Mouse (Mus musculus) kidney, embryonic 15.5 days (tissue): ENCODE results near the gene Olah. TPM values are rescaled to one million over a fixed set of nuclear protein-coding genes. Genes with fewer than 3 reads are reported as not detected.

Source experiments
- ATAC-seq: fragments of 200-750 bp; cut with Nextera tagmentation; replicated peaks from 2 replicates; pipeline ENCODE4 v1.8.0; 2017; ENCODE audit warnings: moderate TSS enrichment; ENCODE audit not compliant: low FRiP score
- H3K27ac ChIP-seq: fragments of 300-500 bp; sonication (generic); 2 replicates; pipeline ENCODE4 v1.5.1; 2015; ENCODE audit warnings: mild to moderate bottlenecking, inconsistent platforms
- H3K27me3 ChIP-seq: fragments of 300-500 bp; sonication (generic); 2 replicates; pipeline ENCODE4 v1.6.1; 2015; ENCODE audit warnings: inconsistent platforms
- H3K36me3 ChIP-seq: fragments of 300-500 bp; sonication (generic); 2 replicates; pipeline ENCODE4 v1.6.1; 2015; ENCODE audit warnings: inconsistent platforms
- H3K4me1 ChIP-seq: fragments of 300-500 bp; sonication (generic); 2 replicates; pipeline ENCODE4 v1.6.1; 2015; ENCODE audit warnings: inconsistent platforms
- H3K4me2 ChIP-seq: fragments of 300-500 bp; sonication (generic); 2 replicates; pipeline ENCODE4 v1.6.1; 2015; ENCODE audit warnings: moderate library complexity, mild to moderate bottlenecking, inconsistent platforms
- H3K4me3 ChIP-seq: fragments of 300-500 bp; sonication (generic); replicated peaks from 2 replicates; pipeline ENCODE4 v1.5.1; 2015; ENCODE audit warnings: mild to moderate bottlenecking, inconsistent platforms
- H3K9ac ChIP-seq: fragments of 300-500 bp; sonication (generic); 2 replicates; pipeline ENCODE4 v1.6.1; 2015; ENCODE audit warnings: mild to moderate bottlenecking, inconsistent platforms
- H3K9me3 ChIP-seq: fragments of 300-500 bp; sonication (generic); replicated peaks from 2 replicates; pipeline ENCODE4 v1.6.1; 2016; ENCODE audit warnings: inconsistent platforms
- WGBS: fragments of 180-500 bp; shearing (Covaris S2); methylation state at CpG from one replicate; pipeline ENCODE4 v1.1.7; 2015; ENCODE audit warnings: mixed read lengths; 5-methylcytosine and 5-hydroxymethylcytosine counted together
- polyA plus RNA-seq: library from polyadenylated mRNA; unstranded; fragments of >200 nt; fragmentation: Nextera tagmentation; extraction: Ambion mirVana; gene quantifications from 2 replicates; pipeline ENCODE4 v1.2.1, GENCODE M21; 2015

Olah gene
- polyA plus RNA-seq, 1 experiment from 2014 or later = not detected

DNA sequence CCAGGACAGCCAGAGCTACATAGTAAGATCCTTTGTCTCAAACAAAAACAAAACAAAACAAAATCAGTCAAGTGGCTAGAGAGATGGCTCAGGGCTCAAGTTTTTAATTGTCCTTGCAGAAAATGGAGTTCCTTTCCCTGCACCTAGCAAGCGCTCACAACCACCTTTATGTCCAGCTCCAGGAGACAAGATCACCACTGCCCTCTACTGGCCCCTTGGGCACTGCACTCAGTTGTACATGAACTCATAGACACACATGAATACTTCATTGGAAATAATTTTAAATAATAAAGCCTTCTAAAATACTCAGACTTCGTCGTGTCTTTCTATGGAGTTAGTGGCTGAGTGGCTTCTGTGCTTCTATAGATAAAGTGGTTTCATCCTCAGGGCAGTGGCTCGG lies 17.2 kb upstream of the Olah start:
- no peaks in the 10 kb centered on the region for H3K4me1 ChIP-seq
- peaks cover 25% of the 10 kb centered on the region for H3K27me3 ChIP-seq
- no peak overlapping the region for H3K27ac ChIP-seq
- no peaks in the 10 kb centered on the region for H3K9me3 ChIP-seq
- 43% methylated on average over 4 of the region's 4 CpGs for WGBS
- H3K4me2 ChIP-seq = no peak overlapping the region
- no peak for ATAC-seq
- H3K36me3 ChIP-seq = no peaks in the 10 kb centered on the region
- H3K4me3 ChIP-seq = no peak overlapping the region
- H3K9ac ChIP-seq = no peak overlapping the region

GRCm38 (mm10) chr2:3407756-3408155 lies 10.7 kb upstream of the Olah start:
- H3K9ac ChIP-seq = no peak overlapping the region
- ATAC-seq = no peak
- no peak overlapping the region for H3K4me3 ChIP-seq
- H3K4me2 ChIP-seq = no peak overlapping the region
- H3K9me3 ChIP-seq = no peaks in the 10 kb centered on the region
- WGBS = 65% methylated on average over 7 of the region's 7 CpGs
- no peak overlapping the region for H3K27ac ChIP-seq
- no peaks in the 10 kb centered on the region for H3K4me1 ChIP-seq
- H3K27me3 ChIP-seq = no peaks in the 10 kb centered on the region
- H3K36me3 ChIP-seq = no peaks in the 10 kb centered on the region

DNA sequence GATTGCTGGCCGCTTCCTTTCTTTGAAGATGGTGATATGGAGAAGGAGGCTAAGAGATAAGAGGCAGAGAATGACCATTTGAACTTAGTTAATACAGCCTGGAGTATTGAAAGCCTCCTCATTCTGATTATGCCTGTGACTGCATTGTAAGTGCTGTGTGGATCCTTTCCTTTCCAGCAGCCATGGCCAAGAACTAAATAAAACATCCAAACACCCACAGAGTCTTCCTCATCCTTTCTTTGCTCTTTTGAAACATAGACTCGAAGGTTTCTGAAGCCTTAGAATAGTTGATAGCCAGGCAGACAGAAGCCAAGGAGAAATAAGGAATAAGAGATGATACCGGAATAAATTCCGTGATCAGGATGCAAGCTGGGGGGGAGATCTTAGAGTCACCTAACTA lies 9.0 kb upstream of the Olah start:
- Histone ChIP-seq H3K9me3 (no peaks in the 10 kb centered on the region), H3K4me1 (no peaks in the 10 kb centered on the region), H3K4me2 (no peak overlapping the region), H3K27me3 (no peaks in the 10 kb centered on the region), H3K4me3 (no peak overlapping the region), H3K27ac (no peak overlapping the region), H3K9ac (no peak overlapping the region), H3K36me3 (no peaks in the 10 kb centered on the region)
- WGBS = 83% methylated on average over 4 of the region's 4 CpGs
- no peak for ATAC-seq

- 78% methylated on average over 2 of the region's 2 CpGs for WGBS
- no peaks in the 10 kb centered on the region for H3K27me3 ChIP-seq
Measured at GRCm38 (mm10) chr2:3391945-3392344, 5.1 kb downstream of the Olah start.

GRCm38 (mm10) chr2:3387105-3387860 lies 9.7 kb downstream of the Olah start:
- no peak overlapping the region for H3K27ac ChIP-seq
- H3K27me3 ChIP-seq = no peaks in the 10 kb centered on the region
- ATAC-seq = no peak
- no peak overlapping the region for H3K9ac ChIP-seq
- WGBS = 71% methylated on average over 6 of the region's 6 CpGs
- H3K36me3 ChIP-seq = no peaks in the 10 kb centered on the region
- no peaks in the 10 kb centered on the region for H3K4me1 ChIP-seq
- no peaks in the 10 kb centered on the region for H3K9me3 ChIP-seq
- H3K4me3 ChIP-seq = no peak overlapping the region
- H3K4me2 ChIP-seq = no peak overlapping the region

More at GRCm38 (mm10) chr2:3391945-3392344, 5.1 kb downstream of the Olah start:
- no peak for ATAC-seq
- no peaks in the 10 kb centered on the region for H3K9me3 ChIP-seq
- H3K27ac ChIP-seq = no peak overlapping the region
- H3K4me2 ChIP-seq = no peak overlapping the region
- no peaks in the 10 kb centered on the region for H3K36me3 ChIP-seq
- H3K4me3 ChIP-seq = no peak overlapping the region
- no peaks in the 10 kb centered on the region for H3K4me1 ChIP-seq
- H3K9ac ChIP-seq = no peak overlapping the region

GRCm38 (mm10) chr2:3365127-3365526 lies 31.9 kb downstream of the Olah start:
- no peak overlapping the region for H3K4me3 ChIP-seq
- 76% methylated on average over 4 of the region's 4 CpGs for WGBS
- no peak overlapping the region for H3K27ac ChIP-seq
- H3K36me3 ChIP-seq = no peaks in the 10 kb centered on the region
- H3K27me3 ChIP-seq = no peaks in the 10 kb centered on the region; the same call in 1 of the 2 replicates
- no peak overlapping the region for H3K9ac ChIP-seq
- no peaks in the 10 kb centered on the region for H3K9me3 ChIP-seq
- H3K4me2 ChIP-seq = no peak overlapping the region
- no peaks in the 10 kb centered on the region for H3K4me1 ChIP-seq
- no peak for ATAC-seq

DNA sequence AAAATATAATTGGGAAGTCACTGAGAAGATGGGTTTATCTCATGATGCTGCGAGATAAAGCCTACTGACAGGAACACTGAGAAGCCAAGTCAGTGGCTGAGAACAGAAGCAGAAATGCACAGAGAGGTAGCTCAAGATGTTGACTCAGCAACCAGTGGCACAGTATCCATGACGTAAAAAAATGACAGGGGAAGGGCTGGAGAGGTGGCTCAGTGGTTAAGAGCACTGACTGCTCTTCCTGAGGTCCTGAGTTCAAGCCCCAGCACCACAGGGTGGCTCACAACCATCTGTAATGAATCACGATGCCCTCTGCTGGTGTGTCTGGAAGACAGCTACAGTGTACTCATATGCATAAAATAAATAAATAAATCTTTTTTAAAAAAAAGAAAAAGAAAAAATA lies 35.9 kb downstream of the Olah start:
- no peak overlapping the region for H3K9ac ChIP-seq
- no peaks in the 10 kb centered on the region for H3K4me1 ChIP-seq
- 83% methylated on average over 3 of the region's 3 CpGs for WGBS
- H3K4me3 ChIP-seq = no peak overlapping the region
- H3K4me2 ChIP-seq = no peak overlapping the region
- no peak overlapping the region for H3K27ac ChIP-seq
- H3K36me3 ChIP-seq = no peaks in the 10 kb centered on the region
- no peaks in the 10 kb centered on the region; the same call in 1 of the 2 replicates for H3K27me3 ChIP-seq
- no peak for ATAC-seq
- H3K9me3 ChIP-seq = no peaks in the 10 kb centered on the region

DNA sequence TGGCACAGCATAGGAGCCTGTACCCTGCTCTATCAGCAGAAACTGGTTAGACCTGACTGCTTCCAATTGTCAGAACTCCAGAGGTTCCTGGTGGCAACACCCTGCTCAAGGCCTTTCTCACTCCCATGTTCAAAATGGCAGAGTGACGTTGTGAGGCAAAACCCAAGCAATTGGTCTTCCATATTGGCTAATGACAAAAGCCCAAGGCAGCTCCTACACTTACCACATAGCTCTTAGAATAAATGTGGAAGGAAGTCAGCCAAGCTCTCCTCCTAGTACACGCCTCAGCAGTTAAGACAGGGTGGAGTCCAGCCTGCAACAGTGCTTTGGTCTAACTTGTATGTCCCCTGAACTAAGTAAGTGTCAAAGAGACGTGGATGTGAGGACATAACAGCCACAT lies 39.1 kb downstream of the Olah start:
- H3K36me3 ChIP-seq = no peaks in the 10 kb centered on the region
- H3K27me3 ChIP-seq = no peaks in the 10 kb centered on the region
- H3K9me3 ChIP-seq = no peaks in the 10 kb centered on the region
- no peaks in the 10 kb centered on the region for H3K4me1 ChIP-seq
- ATAC-seq = no peak
- no peak overlapping the region for H3K4me3 ChIP-seq
- H3K4me2 ChIP-seq = no peak overlapping the region
- 77% methylated on average over 3 of the region's 3 CpGs for WGBS
- H3K9ac ChIP-seq = no peak overlapping the region
- no peak overlapping the region for H3K27ac ChIP-seq

GRCm38 (mm10) chr2:3356311-3356710 lies 40.7 kb downstream of the Olah start:
- H3K9ac ChIP-seq = no peak overlapping the region
- H3K36me3 ChIP-seq = no peaks in the 10 kb centered on the region
- WGBS = 54% methylated on average over 3 of the region's 3 CpGs
- H3K4me1 ChIP-seq = no peaks in the 10 kb centered on the region
- H3K27ac ChIP-seq = no peak overlapping the region
- no peak for ATAC-seq
- H3K4me3 ChIP-seq = no peak overlapping the region
- no peaks in the 10 kb centered on the region for H3K9me3 ChIP-seq
- no peak overlapping the region for H3K4me2 ChIP-seq
- no peaks in the 10 kb centered on the region for H3K27me3 ChIP-seq

GRCm38 (mm10) chr2:3355793-3356192 lies 41.2 kb downstream of the Olah start:
- Histone ChIP-seq H3K9ac (no peak overlapping the region), H3K27ac (no peak overlapping the region), H3K4me2 (no peak overlapping the region), H3K27me3 (no peaks in the 10 kb centered on the region), H3K4me1 (no peaks in the 10 kb centered on the region), H3K36me3 (no peaks in the 10 kb centered on the region), H3K4me3 (no peak overlapping the region), H3K9me3 (no peaks in the 10 kb centered on the region)
- WGBS = 87% methylated on average over 8 of the region's 8 CpGs
- ATAC-seq = no peak

GRCm38 (mm10) chr2:3353160-3353559 lies 43.9 kb downstream of the Olah start:
- Histone ChIP-seq H3K27me3 (no peaks in the 10 kb centered on the region), H3K9ac (no peak overlapping the region), H3K27ac (no peak overlapping the region), H3K36me3 (no peaks in the 10 kb centered on the region), H3K4me1 (no peaks in the 10 kb centered on the region), H3K9me3 (no peaks in the 10 kb centered on the region), H3K4me2 (no peak overlapping the region), H3K4me3 (no peak overlapping the region)
- ATAC-seq = no peak

GRCm38 (mm10) chr2:3348919-3349318 lies 48.1 kb downstream of the Olah start:
- ATAC-seq = no peak
- peaks cover 14% of the 10 kb centered on the region; the same call in 1 of the 2 replicates for H3K27me3 ChIP-seq
- no peaks in the 10 kb centered on the region for H3K4me1 ChIP-seq
- H3K9me3 ChIP-seq = no peaks in the 10 kb centered on the region
- no peaks in the 10 kb centered on the region for H3K36me3 ChIP-seq
- no peak overlapping the region for H3K9ac ChIP-seq
- 20% methylated on average over 3 of the region's 3 CpGs for WGBS
- H3K4me2 ChIP-seq = no peak overlapping the region
- H3K27ac ChIP-seq = no peak overlapping the region
- no peak overlapping the region for H3K4me3 ChIP-seq

DNA sequence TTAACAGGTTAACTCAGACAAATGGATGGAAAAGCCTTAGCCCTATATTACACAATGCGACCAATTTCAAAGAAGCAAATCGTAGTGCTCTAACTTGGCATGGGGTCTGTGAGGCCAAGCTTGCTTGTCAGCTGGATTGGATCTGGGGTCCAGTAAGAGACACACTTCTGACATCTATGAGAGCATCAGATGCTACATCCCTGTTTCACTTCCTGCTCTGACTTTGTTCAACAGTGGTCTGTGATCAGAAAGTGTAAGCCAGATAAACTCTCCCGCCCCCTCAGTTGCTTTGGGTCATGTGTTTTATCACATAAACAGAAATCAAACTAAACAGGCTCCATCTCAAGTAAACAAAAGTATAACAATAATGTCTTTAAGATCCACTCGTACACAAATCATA lies 48.6 kb downstream of the Olah start:
- Histone ChIP-seq H3K27me3 (peaks cover 14% of the 10 kb centered on the region; the same call in 1 of the 2 replicates), H3K36me3 (no peaks in the 10 kb centered on the region), H3K4me2 (no peak overlapping the region), H3K4me1 (no peaks in the 10 kb centered on the region), H3K9ac (no peak overlapping the region), H3K4me3 (no peak overlapping the region), H3K27ac (no peak overlapping the region), H3K9me3 (no peaks in the 10 kb centered on the region)
- no peak for ATAC-seq
- 86% methylated on average over 4 of the region's 4 CpGs for WGBS
